Mouse (Mus musculus): ENCODE results near the gene Gm7879.
"Not testable (repeated sequence)": the region's sequence is repeated elsewhere in the genome, so short reads cannot be mapped to it uniquely, and the experiment has no call there.

Gm7879 gene

DNA sequence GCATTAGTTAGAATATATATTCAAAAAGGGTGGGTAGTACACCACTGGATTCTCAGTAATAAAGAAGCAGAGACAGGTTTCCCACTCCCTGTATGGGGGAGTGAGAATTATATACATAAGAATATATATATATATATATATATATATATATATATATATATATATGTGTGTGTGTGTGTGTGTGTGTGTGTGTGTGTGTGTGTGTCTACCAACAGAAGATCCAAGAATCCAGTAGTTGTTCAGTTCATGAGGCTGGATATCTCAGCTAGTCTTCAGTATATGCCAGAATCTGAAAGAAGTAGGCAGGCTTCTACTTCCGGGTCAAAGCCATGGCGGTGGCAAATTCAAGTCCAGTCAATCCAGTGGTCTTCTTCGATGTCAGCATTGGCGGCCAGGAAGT, at the start of gene Gm7879:
Gene Gm7879 (plus strand): TSS at position 301 of the 400 bp plus-strand sequence.
- DNase-seq (ENCODE audit: low spot score), result not testable (repeated sequence)

DNA sequence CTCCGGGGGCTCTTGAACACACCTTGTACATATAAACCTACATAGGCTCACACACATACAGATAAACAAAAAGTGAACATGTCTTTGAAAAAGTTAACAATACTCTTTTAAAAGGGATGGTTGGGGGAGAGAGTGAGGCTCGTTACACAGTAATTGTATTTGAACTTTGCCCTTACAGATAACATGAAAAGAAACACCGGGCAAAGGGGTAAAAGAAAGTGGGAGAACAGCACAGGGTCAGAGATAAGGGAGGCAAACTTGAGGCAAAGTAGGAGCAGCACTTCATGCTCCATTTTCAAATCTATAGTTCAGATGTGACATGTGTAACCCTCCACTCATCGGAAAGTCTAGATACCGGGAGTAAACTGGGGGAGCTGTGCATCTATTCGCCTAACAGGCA, 49.3 kb upstream of the Gm7879 start:
- DNase-seq (ENCODE audit: low spot score), result no peak

DNA sequence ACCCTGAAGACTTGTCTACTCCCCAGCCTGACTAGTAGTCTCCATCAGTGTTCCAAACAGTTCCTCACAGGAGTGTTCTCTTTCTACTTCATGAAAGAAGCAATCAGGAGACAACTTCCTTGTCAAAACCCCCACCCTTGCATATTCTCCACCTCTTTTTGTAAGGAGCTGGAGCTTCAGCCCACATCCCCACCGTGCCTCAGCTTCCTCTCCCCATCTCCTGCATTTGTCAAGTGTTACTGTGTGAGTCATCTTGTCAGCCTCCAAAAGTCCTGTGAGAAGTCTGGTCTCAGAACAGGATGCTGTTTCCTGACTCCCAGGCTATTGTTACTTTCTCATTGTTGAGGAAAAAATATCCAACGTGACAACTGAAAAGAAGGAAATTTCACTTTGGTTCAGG, 47.6 kb upstream of the Gm7879 start:
- no peak for DNase-seq (ENCODE audit: low spot score)

DNA sequence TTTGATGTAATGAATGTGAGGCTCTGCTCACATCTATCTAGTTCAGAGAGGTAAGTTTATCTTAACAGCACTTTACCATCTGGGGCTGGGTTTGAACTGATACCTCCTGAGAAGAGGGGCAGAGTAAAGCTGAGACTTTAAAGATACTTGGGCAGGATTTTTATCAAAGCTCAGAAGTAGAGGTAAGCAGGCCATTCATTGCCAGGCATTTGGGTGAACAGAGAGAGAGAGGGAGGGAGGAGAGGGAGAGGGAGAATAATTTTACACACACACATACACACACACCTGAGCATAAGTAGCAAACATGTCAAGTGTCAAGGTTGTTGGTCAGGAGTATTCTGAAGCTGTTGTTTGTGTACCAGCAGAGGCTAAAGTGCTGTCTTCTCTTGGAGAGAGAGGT, 44.7 kb upstream of the Gm7879 start, which contains the start of gene Cd38:
Gene Cd38 (plus strand): TSS at position 301 of the 400 bp plus-strand sequence.
- no peak for DNase-seq (ENCODE audit: low spot score)

DNA sequence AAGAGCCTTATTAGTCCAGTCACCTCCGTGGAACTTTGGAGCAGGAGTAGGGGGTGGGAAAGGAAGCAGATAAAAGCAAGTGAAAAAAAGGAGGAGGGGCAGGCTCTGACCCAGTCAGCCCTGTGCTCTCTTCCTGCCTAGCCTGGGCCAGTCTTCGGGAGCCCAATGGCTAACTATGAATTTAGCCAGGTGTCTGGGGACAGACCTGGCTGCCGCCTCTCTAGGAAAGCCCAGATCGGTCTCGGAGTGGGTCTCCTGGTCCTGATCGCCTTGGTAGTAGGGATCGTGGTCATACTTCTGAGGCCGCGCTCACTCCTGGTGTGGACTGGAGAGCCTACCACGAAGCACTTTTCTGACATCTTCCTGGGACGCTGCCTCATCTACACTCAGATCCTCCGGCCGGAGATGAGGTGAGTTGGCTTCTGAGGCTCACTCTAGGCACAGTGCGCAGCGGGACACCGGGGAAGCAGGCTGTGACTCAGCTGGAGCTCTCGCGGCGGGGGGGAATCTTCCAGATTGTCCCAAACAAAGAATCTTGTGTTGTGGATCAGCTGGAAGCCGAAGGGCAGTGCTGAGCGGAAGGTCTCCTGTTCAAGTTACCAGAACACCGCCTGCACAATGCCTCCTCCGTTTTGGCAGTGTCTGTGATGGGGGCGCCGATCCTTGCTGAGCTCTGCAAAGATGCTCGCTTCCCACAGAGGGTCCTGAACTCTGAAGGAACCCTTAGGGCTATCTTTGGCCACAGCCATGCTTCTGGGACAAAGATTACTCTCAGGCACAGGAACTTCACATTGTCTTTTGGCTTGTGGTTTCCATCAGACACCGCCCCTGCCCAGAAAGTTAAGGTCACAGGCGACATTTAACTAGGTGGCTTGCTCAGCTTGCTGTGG, 44.0 kb upstream of the Gm7879 start:
- DNase-seq (ENCODE audit: low spot score), result no peak

DNA sequence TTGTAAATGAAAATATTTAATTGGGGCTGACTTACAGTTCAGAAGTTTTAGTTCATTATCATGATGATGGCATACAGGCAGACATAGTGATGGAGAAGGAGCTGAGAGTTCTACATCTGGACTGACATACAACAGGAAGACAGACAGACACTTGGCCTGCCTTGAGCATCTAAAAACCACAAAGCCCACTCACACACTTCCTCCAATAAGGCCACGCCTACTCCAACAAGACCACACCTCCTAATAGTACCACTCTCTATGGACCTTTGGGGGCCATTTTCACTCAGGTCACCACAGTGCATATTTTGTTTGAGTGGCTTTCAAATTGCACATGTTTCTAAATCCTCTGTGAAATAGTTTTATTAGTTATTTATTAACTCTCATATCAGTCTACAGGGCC, 41.1 kb upstream of the Gm7879 start:
- no peak for DNase-seq (ENCODE audit: low spot score)

DNA sequence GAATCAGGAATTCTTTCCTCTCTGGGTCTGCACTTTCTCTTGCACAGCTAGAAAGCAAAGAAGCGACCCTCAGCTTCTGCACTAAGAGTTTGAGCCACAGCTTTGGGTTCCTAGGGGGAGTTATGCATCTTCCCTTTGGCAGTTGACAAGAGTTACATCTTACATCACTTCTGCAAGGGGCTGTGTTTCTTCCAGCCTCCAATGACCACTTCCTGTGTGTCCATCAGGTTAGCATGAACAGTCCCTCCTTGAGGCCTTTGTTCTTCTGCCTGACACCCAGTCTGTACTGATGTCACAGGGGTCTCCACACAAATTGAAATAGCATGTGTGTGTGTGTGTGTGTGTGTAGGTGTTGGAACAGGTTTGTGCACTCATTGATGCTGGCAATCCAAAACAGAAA, 40.3 kb upstream of the Gm7879 start:
- no peak for DNase-seq (ENCODE audit: low spot score)

DNA sequence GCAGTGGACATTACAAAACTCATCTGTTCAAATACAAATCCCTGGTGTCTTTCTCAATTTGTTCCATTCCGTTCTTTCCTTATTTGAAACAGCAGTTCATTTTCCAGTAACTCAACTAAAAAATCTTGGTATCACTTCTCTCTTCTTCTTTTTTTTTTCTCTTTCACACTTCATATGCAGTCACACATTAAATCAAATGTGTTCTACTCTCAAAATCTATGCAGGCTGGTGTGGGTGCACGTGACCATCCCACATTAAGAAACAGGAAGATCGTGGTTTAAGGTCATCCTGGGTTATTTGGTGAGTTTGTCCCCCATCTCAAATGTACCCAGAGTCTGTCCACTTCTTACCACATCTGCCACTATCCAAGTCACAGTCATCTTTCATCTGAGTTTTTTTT, 30.9 kb upstream of the Gm7879 start:
- DNase-seq (ENCODE audit: low spot score), result no peak

DNA sequence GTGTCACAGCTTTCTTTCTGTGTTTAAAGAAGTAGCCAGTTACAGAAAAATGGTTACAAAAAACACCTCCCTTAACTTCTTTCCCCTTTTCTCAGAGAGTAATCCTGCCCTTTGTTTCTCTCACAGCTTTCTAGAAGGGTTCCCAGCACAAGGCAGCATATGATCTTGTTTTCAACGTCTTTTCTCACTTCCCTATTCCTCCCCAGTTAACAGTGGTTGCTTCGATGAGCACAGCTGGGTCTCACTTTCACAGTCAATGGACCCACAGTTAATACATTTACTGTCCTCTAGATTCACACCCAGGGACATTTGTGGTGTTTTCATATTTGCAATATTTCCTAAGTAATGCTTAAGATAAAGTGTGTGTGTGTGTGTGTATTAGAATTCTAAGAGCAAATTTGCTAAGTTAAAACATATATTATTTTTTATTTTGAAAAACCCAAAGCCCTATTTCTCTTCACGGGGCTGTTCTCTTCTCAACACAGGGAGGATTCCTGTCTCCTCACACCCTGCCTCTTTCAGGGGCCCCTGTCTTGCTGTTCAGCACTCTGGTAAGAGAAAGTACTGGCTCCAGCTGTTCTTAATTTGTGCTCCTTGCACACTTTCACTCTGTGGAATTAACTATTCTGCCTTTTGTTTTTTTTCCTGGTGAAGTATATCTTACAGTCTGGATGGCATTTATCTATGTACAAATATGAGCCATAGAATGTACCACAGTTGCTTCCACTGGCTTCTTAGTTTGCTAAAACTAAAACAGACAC, 27.7 kb upstream of the Gm7879 start:
- no peak for DNase-seq (ENCODE audit: low spot score)

DNA sequence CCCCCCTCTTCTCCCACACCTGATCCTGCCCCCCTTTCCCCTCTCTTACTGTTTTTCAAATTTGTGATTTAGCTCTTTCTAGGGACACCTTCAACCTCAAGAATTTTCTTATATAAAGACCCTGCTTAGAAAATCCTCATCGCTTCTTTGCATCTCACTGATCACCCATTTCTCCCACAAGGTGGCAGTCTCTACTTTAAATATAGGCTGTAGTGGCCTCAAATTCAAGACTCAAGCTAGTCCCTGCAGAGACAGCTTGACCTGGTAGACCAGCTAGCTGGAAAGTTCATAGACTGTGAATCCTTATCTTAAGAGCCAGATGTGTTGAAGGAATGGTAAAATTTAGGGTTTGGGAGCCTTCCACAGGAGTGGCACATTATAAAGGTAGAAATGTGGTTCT, 20.6 kb upstream of the Gm7879 start:
- no peak for DNase-seq (ENCODE audit: low spot score)

DNA sequence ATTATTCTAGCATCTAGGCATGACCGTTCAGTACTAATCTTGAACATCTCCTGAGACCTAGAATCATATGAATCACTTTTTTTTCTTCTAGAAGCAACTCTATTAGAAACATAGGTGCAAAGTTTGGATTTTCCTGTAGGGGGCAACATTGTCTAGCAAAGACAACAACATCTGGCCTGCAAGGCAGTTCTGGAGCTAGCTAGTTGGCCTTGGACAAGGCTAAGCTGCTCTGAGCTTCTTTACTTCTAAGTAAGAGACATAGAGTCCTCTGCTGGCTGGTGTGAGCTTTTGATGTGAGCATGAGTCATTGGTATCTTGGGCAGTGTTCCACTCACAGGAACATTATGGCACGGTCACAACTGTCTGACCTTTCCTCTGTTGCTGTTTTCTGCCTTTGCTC, 18.8 kb upstream of the Gm7879 start:
- DNase-seq (ENCODE audit: low spot score), result peak; percentile 40

DNA sequence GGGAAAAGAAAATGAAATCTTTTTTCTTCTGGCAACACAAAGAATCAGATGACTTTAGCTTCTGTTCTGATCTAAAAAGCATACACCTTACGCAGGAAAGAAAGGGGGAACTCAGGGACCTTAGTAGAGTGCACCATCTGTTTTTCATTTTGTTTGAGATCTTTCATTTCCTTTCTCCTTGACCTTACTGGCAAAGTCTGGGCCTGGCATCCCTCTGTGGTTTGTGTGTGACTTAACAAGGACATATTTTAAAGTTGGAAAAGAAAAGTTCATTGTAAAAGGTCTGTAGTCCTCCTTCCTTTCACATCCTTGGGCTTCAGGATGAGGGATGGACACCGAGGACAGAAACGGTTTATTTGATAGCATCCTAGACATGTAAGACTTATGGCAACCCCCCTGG, 17.0 kb upstream of the Gm7879 start:
- DNase-seq (ENCODE audit: low spot score), result no peak

DNA sequence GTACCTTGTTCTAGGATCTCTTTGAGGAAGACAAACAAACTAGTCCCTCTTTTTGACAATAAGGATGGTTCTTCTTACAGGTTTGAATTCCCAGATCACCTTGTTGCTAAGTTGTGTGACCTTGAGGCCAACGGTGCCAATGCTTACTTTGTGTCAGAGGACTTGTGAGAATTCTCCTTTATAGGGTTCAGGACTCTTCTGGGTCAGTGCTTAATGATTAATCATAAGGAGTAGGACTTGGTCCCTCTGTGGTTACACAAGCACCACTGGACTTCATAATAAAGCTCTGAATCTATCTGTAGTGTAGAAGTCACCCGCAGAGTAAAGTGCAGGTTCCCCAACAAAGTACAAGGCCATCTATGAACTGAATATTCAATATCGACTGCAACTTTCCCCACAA, 8.3 kb upstream of the Gm7879 start:
- no peak for DNase-seq (ENCODE audit: low spot score)

DNA sequence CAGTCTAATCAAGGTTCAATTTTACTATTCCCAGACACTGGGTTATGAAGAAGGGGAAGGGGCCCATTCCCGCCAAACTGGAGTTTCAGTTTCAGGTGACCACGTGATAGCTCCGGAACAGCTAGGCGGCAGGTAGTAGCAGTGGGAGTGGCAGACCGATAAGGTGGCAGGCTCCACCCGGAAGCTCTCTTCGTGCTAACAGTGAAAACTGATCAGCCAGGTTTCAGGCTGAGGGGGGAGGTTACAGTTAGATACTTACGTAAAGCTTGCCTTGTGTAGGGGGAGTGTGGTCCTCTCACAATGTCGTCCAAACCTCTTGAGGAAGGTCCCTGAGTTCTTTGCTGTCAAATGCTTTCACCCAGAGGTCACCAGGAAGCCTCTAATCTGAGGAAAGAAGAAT, 3.7 kb upstream of the Gm7879 start:
- no peak for DNase-seq (ENCODE audit: low spot score)

DNA sequence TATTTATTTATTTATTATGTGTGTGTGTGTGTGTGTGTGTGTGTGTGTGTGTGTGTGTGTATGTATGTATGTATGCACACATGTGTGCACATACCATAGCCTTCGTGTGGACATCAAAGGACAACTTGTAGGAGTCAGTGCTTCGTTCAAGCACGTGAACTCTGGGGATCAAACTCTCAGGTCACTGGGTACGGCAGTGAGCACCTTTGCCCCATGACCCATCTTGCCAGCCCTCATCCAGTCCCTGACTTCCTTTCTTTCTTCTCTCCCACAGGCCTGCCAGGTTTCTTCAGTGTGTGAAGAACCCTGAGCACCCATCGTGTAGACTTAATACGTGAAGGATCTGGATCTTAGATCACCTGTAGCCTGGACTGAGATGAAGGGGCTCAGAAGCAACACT, 2.9 kb upstream of the Gm7879 start:
- no peak for DNase-seq (ENCODE audit: low spot score)

DNA sequence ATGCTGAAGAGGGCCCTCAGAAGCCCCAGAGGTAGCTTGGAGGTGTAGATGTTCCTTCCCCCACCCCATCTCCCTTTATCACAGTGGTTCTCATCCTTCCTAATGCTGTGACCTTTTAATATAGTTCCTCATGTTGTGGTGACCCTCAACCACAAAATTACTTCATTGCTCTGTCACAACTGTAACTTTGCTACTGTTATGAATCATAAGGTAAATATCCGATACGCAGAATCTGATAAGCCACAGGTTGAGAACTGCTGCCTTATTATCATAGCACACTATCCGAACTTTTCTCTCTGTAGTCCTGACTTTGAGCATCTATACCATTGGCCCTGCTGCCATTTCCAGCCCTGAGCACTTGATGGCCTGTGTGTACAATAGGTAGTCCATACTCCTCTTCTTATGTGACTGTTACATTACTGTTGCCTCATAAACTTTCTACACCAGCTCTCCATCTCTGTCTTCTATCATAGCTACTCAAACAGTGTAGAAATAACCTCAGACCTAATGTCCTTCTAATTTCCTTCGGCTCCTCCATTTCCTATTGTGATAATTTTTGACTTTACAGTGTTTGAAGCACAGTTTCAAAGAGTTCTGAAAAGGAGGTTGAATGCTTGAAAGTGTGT, 2.4 kb downstream of the Gm7879 start:
- DNase-seq (ENCODE audit: low spot score), result no peak

DNA sequence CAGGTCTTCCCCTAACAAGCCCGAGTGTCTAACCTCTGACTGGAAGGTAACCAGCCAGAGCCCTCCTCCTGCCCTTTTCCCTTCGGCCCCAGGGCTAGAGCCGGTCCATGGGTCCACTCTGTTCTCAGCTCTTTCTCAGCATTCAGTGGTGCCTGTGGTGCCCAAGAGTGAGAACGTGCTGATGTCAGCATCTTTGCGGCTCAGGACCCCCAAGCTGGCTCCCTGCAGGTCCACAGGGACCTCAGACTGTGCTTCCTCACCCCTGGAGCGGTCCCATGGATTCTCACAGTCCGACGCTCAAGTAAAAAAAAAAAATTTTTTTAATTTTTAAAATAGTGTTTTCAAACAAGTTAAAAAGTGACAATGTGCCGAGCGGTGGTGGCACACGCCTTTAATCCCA, 8.9 kb downstream of the Gm7879 start:
- no peak for DNase-seq (ENCODE audit: low spot score)

DNA sequence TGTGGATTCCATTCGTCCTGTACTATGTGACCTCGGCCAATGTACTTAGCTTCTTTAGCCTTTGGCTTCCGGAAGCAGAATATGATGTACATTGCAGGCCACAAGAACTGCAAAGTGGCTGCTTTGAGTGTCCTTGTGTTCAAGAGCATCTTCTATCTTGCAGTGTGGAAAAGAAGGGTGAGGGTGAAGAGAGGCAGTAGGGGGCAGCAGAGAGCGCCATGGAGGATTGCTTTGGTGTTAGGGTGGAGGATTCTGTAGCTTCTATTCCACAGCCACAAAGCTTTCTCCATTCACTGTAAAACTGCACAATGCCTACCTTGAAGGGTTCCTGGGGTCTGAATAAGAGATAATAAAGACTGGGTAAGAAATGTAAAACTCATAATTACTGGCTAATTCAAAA, 11.0 kb downstream of the Gm7879 start:
- DNase-seq (ENCODE audit: low spot score), result no peak

DNA sequence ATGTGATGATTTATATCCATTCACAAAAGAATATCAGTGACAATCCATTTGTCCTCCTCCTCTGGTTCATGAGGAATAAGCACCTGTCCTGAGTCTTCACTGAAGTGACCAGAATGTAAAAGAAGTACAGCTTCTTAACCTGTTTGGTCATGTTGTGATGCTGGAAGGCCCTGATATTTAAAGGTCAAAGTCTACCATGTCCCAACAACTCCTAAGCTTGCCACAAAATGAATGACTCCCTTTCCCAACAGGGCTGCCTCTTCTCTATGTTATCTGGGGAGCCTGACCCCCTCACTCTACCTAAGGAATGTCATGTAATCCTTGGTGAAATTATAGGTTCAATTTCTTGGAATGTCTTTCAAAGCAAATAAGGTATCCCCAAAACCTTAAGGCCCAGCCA, 14.8 kb downstream of the Gm7879 start:
- DNase-seq (ENCODE audit: low spot score), result no peak

DNA sequence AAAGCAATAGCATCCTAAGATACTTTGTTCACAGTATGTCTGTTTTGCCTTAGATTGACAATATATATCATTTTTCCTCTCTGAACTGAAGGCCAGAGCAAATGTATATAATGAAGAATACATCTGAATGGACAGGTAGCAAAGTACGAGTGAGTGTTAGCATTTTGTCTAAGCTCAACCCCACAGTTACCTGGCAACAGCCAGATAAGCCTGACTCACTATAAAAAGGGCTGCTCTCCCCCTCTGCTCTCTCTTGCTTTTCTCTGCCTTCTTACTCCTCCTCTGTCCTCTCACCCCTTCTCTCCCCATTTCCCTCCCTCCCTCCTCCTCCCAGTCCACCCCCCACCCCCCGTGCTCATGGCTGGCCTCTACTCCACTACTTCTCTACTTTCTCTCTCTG, 20.3 kb downstream of the Gm7879 start:
- DNase-seq (ENCODE audit: low spot score), result no peak

DNA sequence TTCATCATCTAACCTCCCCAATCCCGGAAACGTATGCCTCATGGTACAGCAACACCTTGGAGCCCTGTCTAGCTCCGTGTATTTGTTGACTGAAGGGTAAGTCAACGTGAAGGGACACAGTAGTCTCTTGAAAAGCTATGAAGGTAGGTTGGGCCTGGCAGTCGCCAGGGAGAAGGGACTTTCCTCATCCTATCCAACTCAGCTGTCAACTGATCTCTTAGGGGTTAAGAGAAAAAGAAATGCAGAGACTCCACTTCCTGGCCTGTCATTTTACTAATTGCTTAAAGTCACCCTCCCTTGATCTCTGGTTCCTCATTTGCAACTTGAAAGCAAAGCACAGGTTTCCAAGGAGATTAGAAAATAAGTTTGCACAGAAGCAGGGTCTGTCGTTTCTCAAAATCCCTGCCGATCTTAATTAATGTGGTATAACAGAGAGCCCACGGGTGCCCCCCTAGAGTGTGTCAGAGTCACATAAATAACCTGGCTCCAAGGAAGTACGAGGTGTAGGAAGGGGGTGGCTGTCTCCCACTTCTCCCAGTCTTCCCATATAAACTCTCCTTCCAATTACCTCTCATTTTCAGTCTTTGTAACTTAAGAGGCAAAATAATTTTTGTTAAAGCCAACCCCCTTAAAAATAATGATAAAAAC, 34.5 kb downstream of the Gm7879 start:
- DNase-seq (ENCODE audit: low spot score), result no peak

DNA sequence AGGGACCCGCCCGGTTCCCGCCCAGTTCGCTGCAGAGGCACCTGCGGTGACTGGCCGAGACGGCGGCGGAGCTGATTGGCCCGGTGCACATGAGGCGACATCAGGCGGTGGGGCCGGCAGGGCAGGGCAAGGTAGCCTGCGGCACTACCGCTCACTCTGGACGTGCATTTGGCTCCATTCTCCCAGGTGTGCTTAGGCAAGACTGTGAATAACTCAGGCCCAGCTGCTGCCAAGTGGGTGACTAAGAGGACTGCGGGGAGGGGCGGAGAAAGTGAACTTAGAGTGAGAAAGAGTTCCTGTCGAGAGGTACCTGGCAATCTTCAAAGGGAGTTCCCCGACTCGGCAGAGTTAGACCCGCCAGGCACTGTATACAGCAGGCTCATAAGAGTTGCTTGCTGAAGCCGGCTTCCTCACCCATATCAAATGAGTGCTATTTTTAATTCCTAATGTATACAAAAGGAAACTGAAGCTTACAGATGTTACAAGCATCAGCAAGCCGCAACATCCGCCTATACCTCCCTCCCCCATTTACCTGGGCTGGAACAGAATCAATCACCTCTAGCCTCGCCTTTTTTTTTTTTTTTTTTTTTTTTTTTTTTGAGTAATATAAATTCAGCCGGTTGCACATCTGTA, 35.3 kb downstream of the Gm7879 start:
- DNase-seq (ENCODE audit: low spot score), result peak; percentile 44
